Mouse (Mus musculus) right cerebral cortex, postnatal 25 days (tissue): ENCODE measurements around the gene Pirb.
"Not testable (repeated sequence)": the region's sequence is repeated elsewhere in the genome, so short reads cannot be mapped to it uniquely, and the experiment has no call there.

Experiments used
- DNase-seq: peaks from one replicate; pipeline ENCODE4 v3.0.0; 2022

The Pirb gene

GRCm38 (mm10) chr7:3720268-3720667 lies at the start of gene Pirb:
Pirb (minus strand) TSS chr7:3720391.
- DNase-seq: not testable (repeated sequence)

- not testable (repeated sequence) for DNase-seq
Observed at GRCm38 (mm10) chr7:3732675-3733074, 12.5 kb upstream of the Pirb start.

- not testable (repeated sequence) for DNase-seq
Observed at GRCm38 (mm10) chr7:3725459-3725858, 5.3 kb upstream of the Pirb start.

- DNase-seq: no peak
Observed at GRCm38 (mm10) chr7:3715249-3715648, 4.9 kb downstream of the Pirb start.

DNA sequence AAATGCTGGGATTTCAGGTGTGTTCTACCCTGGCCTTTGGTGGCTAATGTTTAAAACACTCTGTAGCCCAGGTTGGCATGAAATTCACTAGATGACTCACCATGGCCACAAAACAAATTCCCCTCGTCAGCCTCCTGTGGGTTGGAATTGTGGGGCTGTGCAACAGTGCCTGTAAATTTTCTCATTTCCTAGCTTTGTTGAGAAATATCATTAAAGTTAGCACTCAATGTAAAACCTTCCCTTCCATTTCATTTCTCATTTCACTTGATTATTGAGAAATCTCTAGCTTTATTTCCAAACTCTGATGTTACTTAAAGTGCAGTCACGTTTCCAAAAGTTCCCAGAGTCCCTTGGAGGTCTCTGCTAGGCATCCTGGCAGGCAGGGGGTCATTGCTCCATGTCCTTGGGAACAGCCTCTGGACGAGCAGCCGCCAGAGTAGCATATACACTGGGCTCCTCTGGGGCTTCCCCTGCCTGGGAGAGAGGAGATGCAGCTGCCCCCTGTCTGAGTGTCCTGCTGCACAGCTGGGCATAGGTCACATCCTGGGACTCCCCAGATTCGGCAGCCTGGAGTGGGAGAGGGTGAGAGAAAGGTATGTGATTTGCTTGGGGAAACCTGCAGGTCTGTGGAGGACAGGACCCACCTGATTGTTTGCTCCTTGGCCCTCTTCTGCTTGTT lies 7.8 kb downstream of the Pirb start:
- no peak for DNase-seq

- DNase-seq: no peak
Observed at GRCm38 (mm10) chr7:3709000-3709399, 11.2 kb downstream of the Pirb start.

GRCm38 (mm10) chr7:3708447-3708980 lies 11.7 kb downstream of the Pirb start:
- not testable (repeated sequence) for DNase-seq

DNA sequence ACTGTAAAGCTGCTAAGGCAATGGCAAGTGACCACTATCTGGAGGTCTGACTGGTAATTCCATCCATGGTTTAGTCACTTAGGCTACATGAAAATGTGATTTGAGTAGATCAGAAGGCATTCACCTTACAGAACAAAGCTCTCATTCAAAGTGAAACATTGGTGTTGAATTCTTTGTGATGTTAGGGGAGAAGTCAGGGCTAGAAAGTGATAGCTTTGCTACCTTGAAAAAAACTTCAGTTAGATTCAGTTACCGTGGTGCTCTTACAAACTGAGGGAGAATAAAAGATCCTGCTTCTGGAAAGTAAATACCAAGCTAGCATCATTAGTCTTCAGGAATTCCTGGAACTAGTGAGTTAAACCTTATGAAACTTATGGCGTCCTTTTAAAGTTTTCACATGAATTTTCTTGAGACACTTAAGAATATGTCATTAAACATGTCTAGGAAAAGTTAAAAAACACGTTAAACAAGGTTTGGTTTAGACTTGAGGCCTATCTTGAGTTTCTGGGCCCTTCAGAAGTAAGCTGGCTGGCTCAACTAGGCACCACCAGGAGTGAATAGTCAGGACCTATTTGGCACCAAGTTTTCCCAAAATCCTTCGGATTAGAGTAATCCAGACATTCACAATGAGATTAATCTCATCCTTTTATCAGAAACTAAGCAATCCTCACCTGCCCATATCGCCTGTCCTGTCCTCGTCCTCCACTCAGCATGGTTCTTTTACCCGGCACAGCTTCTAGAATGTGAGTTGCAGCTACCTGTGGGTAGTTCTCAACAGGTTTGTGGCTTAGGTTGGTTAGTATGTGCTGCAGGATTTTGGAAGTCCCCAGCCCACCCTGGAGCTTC lies 12.4 kb downstream of the Pirb start:
- no peak for DNase-seq

GRCm38 (mm10) chr7:3707027-3707426 lies 13.2 kb downstream of the Pirb start:
- DNase-seq: no peak

- DNase-seq: no peak
Observed at GRCm38 (mm10) chr7:3706343-3706934, 13.8 kb downstream of the Pirb start.

- DNase-seq: no peak
Observed at GRCm38 (mm10) chr7:3705911-3706310, 14.3 kb downstream of the Pirb start.

- not testable (repeated sequence) for DNase-seq
Observed at GRCm38 (mm10) chr7:3705461-3705860, 14.7 kb downstream of the Pirb start.

GRCm38 (mm10) chr7:3704475-3704874 lies 15.7 kb downstream of the Pirb start:
- DNase-seq: no peak

DNA sequence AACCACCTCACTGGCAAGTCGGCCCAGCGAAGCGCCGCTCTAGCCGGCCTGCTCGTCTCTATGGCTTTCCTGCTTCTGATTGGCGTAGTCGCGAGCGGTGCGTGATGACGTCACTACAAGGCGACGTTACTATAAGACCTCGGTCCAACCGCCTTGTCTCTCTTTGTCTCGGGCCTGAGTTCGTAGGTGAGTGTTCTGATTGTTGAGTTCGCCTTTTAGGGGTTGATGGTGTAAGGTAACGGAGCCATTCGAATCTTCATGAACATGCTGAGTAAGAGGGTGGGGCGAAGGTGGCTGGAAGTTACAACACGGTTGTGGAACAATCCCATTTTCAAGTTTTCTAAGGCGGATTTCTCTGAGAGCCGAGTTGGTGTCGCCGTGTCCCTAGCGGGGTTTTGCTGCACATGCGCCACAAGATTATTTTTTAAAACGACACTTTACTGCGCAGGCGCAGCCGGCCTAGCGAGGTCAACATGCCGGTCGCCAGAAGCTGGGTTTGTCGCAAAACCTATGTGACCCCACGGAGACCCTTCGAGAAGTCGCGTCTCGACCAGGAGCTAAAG lies 16.2 kb downstream of the Pirb start, which contains the start of gene Rps9:
Gene Rps9 (plus strand): TSS at position 115 of the 563 bp plus-strand sequence.
- DNase-seq: peak; percentile 96

DNA sequence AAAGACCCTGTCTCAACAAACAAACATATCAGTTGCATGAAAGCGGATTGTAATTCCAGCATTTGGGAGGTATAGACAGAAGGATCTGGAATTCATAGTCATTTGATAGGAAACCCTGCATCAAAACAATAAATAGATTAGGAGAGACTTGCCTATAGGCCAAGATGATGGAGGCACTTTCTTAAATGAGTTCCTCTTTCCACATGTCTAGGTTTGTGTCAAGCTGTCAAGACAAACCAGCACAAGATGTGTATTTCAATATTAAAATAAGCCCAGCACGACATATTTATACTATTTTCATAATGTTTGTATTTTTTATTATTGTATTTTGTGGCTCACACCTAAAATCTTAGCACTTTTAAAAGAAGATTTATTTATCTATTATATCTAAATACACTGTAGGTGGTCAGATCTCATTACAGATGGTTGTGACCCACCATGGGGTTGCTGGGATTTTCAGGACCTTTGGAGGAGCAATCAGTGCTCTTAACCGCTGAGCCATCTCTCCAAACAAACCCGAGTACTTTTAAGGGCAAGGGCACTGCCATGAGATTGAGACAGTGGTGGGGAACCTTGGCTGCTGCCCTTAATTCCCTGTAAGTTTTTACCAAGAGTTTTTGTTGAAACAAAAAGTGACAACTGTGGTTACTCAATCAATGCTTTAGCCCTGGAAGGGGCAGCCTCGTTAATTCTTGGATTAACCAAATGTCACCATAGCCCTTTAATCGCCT lies 16.9 kb downstream of the Pirb start:
- no peak for DNase-seq

DNA sequence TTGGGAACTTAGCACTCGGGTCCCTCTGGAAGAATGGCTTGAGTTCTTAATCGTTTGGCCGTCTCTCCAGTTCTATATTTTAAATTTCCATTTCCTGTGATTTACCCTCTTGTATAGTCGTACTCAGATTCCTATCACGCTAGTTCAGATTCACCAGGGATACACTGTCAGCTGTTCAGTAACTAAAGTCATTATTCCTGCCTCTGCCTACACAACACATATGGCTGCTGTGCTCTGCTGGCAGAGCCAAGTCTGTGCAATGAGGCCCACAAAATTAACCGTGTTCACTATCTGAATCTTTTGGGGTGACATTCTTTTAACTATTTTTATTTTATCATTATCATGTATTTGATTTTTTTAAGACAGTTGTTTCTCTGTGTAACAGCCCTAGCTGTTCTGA lies 21.7 kb downstream of the Pirb start:
- DNase-seq: no peak

DNA sequence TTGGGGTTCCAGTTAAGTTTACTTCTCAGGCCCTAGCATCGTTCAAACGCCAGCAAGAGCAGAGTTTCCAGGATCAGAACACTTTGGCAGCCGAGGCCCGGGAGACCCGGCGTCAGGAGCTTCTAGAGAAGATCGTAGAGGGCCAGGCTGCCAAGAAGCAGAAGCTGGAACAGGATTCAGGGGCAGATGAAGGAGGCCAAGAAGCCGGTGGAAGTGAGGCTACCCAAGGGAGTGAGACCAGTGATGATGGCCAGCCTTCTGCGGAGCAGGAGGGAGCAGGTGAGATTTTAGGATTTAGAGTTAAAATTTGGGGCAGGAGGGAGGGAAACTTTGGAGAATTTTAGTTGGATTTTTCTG lies 25.3 kb downstream of the Pirb start:
- peak; percentile 17 for DNase-seq

GRCm38 (mm10) chr7:3694076-3694948 lies 25.9 kb downstream of the Pirb start:
- DNase-seq: peak; percentile 43

- DNase-seq: no peak
Observed at GRCm38 (mm10) chr7:3693809-3694075, 26.4 kb downstream of the Pirb start.

DNA sequence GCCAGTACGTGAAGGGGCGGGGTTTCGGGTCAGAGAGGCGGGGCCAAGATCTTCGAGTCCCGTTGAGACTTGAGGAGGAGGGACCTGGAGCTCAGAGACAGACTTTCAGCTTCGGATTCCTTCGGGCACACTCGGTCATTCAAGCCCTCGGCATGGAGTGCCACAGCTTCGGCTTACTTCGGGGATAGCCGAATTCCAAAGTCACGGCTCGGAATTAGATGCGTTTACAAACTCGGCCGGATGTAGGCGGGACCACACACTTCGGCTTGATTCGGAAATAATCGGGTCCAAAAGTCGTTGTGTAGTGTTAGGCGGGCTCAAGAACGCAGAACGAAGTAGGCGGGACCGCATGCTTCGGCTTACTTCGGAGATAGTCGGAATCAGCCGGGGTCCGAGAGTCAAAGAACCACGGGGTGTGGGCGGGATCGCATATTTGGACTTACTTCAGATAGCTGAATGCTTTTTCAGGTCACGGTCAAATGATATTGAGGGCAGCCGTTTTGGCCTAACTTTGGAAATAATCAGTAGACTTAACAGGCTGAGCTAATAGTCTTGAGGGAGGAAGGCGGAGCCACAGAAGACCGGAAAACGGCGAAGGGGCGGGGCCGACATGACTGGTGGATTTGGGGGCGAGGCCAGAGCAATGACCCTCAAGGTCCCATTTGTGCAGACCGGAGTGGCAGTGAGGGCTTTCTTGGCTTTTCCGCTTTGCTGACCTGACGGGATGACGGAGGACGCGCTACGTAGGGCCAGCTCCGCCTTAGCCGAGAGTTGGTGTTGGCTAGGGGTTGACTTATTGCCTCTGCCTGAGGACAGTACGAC lies 27.0 kb downstream of the Pirb start, which contains the start of gene Mboat7:
Gene Mboat7 (minus strand): TSS at position 537 of the 822 bp plus-strand sequence.
- peak; percentile 95 for DNase-seq
